Mouse (Mus musculus) ES-E14 (cell line): Measurements from ENCODE around the gene H1foo.

Experiments used
- HCFC1 ChIP-seq: IDR thresholded peaks from 2 replicates; pipeline ENCODE4 v1.6.1; 2012; ENCODE audit warnings: low read length, inconsistent platforms, borderline replicate concordance; ENCODE audit not compliant: insufficient read depth
- ZC3H11A ChIP-seq: IDR thresholded peaks from 2 replicates; pipeline ENCODE4 v1.6.1; 2012; ENCODE audit warnings: low read depth, mild to moderate bottlenecking, inconsistent platforms, low read length, borderline replicate concordance
- ZNF384 ChIP-seq: IDR thresholded peaks from 2 replicates; pipeline ENCODE4 v1.6.1; 2012; ENCODE audit warnings: low read depth, low read length, inconsistent platforms

DNA sequence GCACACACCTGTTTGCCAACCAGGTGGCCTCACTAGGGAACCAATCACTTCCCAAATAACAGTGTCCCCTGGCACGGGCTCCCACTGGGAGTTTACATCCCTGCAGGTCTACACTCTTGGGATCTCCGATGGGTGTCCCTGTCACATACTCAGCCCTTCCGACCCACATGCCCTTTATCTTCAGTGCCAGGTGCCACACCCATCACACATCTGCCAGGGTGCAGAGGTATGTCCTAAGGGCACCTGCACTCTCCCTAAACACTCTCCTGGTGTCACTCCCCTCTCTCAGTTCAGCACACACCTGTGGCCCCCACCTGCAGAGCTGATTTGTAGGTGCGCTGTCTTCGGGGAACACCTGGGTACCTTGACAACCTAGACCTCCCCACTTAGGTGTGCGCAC is 48.2 kb downstream of the H1foo start:
- TF ChIP-seq ZC3H11A: no peak
- no peak for TF ChIP-seq ZNF384
- TF ChIP-seq HCFC1: no peak
